Mouse (Mus musculus) T-helper 17 cell (primary cell): ENCODE measurements around the gene Acox2.

Experiments
- in situ Hi-C, 2 experiments: fragments of 300-600 bp; cut with MboI, MseI; formaldehyde crosslinking; loops; 1 replicate in 1 of 2; 2 replicates in 1 of 2; pipeline ENCODE4 v1.15.1; 2025; ENCODE audit warnings: high pct_unique_total_duplicates in 2 of 2

Gene Acox2

DNA sequence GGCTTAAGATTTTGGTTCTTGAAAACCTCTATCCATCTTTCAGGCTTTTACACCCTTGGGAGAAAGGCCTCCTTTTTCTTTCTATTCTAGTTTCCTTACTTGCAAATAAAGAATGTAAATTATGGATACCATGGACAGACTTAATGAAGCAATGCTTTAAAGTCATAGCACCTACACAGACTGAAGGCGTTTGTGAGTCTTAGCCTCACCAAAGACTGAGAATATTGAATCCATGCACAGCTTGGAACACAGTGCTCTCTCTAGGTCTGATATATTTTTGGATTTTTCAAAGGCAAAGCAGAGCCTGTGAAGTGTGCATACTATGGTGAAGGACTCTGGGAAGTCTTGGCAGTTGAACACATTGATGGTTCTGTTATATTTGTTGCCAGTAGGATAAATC is 9.9 kb downstream of the Acox2 start:
- in situ Hi-C loops, result no loop called here

DNA sequence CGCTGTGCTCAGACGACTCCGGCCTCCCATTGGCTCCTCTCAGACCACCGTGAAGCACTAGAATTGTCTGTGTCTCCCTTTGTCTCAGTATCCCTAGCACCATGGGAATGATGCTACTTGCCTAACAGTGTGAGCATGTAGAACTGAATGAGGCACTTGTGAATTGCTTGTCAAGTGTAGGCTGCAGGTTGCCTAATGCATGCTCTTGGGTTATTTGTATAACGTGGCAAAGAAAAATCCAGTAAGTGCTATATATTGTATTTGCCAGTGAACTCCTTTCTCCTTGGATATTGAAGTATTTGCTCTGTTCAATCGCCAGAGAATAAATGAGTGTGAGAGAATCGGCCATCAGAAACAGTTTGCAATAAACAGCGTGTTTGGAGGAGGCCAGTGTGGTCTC is 12.3 kb downstream of the Acox2 start:
- in situ Hi-C loops, result no loop called here

DNA sequence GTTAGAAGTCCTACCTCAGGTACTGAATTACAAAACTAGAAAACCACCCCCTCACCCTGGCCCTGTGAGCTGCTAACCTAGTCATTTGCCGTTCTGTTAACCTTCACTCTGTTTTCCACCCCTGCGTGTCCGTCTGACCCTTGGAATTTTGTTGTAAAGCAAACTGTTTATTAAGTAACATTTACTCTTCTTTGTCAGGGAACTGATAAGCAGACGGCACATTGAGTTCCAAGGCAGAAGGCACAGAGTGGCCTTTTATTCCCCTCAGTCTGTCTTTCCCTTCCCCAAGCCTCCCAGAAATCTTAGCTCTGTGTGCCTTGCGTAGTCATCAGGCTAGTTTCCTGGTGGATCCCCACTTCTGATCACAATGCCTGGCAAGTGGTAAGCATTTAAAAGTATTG is 14.9 kb downstream of the Acox2 start:
- in situ Hi-C loops, result no loop called here

DNA sequence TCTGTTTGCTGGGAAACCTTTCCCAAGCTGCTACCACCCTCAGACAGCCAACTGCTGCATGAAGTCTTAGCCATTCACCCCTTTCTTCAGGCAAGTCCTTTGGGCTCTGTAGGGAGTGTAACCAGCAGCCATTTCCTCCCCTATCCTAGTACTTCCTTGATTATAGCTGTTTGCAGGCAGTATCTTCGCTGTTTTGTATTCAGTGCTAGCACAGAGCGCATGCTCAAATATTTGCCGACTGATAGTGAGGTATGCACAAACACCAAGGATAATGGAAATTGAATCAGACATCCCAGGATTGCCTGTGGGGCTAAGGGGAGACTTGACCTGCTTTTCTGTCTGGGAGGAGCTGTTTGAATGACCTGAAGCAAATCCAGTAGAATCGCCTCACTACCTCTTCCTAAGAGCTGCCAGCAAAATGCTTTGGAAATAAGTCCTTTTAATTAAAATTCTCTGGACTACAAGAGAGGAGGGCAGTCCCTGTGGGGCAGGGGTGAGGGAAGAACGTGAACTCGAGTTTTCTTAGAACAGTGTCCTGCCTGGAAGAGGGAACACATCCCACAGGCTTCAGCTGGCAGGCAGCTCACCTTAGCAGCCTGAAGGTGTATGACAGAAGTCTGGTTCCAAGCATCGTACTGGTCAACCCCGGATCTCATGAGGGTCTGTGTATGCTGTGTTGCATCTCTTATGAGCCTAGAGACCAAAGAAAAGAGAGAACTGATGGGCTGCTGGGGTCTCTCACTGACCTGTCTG is 15.8 kb downstream of the Acox2 start:
- in situ Hi-C loops, result no loop called here

DNA sequence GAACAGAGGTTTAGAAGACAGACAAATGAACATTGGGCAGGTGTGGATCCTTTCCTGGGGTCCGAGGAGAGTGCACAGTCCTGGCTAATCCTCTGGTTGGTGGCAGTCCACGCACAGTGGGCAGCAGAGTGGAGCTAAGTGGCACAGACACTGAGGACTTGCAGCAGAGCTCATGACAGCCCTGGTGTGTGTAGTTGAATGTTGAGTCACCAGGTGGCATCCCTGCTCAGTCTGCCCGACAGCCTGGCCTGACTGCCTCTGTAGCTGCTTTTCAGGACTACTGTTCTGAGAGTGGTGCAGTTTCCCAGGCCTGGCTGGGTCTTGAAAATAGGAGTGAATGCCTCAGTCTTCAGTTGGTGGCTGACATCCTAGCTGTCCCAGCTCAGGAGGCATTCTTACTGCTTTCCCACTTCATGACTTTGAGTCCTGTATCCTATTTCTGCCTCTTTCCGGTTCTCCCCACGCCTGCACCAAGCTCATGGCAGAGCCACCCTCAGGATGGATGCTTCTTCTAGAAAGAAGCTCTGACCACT is 16.7 kb downstream of the Acox2 start:
- in situ Hi-C loops, result no loop called here

DNA sequence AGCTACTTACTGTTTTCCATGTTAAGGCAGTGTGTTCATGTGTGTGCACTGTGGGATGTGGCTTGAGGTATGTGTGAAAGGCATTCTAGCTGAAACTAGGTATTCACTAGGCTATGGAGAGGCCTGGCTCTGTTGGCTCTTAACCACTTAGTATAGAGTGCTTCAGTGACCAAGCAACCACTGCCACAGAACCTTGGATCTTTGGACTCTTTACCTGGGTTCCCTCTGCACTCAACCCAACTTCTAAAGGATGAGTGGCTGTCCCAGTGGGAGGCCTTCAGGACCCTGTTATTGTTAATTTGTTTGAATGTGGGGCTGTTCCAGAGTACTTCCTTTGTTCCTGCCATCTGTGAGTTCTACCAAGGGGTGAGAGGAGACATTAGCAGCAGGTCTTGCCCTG is 17.3 kb downstream of the Acox2 start:
- in situ Hi-C loops, result no loop called here

DNA sequence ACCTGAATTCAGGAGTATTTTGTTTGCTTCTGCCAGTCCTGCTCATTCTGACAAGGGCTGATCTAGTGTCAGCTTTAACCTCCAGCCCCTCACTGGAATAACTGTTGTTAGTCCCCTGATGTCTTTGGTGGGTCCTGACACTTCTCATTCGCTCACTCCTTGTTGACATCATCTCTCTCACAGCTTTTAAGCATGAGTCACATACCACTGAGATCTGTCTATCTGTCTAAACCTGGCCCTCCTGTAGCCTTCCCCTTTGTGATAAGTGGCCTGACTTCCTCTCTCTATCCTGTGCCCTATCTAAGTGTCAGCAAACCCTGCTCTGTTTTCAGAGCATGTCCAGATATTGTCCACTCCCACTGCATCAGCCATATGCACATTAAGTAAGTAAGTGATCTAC is 25.9 kb downstream of the Acox2 start:
- in situ Hi-C loops, result no loop called here

DNA sequence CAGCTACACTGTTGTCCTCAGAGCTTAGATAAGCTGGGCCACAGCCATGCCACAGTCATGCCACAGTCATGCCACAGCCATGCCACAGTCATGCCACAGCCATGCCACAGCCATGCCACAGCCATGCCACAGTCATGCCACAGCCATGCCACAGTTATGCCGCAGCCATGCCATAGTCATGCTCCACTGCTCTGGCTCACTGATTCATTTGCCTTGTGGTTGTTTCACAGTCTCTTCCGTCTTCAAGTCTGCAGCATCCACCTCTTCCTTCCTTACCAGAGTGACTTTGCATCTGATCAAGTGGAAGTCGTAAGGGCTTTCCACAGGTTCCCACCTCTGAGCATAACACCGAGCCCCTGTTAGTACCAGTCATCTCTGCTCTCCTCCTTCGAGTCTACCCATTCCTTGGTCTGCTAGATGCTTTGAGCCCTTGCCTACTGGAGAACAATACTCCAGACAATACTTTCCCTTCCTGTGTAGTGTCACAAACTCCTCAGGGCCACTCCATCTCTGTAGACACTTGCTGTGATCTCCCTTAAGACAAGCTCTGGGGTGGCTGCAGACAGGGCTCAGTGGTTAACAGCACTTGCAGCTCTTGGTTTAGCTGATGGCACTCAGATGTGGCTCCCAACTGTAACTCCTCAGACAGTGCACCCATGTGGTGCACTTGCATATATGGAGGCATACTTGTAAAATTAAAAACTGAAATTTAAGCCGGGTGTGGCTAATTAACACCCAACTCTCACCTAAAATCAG is 26.8 kb downstream of the Acox2 start:
- in situ Hi-C loops, result no loop called here

DNA sequence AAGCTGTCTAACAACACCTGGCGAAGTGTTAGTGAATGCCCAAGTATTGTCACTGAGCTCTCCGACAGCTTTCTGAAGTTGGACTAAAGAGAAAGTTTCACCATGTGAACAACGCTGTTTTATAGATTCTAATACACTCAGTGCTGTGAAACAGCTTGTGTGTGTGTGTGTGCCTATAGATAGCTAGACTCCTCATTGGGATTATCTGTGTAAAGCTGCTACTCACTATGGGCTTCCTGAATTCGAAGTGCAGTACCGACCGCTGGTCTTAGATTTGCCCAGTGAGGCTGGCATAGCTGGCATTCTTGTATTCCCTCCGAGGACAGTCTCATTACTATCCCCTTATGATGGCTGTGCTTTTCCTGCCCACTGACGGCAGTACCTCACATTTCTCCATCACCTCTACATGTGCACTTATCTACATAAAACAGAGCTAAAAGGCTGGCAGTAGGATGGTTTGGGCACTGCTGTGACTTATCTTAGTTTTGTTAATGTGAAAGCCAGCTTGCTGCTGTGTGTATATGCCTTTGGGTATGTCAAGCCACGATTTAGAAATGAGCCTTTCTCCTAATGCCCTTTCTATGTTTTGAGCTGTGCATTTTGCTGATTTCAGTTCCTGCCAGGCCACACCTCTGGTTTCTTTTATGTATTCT is 29.7 kb downstream of the Acox2 start:
- in situ Hi-C loops, result no loop called here

DNA sequence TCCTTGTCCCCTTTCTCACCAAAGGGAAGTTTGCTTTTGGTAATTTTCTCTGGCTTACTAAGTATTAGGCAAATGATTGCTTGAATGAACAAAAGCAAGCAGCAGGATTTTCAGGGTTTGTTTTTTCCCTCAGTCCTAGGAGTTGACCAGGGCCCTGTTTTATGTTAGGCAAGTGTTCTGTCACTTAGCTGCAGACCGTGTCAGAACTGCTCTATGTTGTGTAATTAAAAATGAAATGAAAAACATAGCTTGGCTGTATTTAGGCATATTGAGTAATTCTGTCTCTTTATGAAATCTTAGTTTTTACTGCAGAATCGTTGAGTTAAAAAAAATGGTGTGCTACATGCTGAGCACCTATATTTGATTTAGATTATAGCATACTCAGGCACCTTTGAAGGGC is 34.3 kb downstream of the Acox2 start:
- in situ Hi-C loops, result no loop called here

DNA sequence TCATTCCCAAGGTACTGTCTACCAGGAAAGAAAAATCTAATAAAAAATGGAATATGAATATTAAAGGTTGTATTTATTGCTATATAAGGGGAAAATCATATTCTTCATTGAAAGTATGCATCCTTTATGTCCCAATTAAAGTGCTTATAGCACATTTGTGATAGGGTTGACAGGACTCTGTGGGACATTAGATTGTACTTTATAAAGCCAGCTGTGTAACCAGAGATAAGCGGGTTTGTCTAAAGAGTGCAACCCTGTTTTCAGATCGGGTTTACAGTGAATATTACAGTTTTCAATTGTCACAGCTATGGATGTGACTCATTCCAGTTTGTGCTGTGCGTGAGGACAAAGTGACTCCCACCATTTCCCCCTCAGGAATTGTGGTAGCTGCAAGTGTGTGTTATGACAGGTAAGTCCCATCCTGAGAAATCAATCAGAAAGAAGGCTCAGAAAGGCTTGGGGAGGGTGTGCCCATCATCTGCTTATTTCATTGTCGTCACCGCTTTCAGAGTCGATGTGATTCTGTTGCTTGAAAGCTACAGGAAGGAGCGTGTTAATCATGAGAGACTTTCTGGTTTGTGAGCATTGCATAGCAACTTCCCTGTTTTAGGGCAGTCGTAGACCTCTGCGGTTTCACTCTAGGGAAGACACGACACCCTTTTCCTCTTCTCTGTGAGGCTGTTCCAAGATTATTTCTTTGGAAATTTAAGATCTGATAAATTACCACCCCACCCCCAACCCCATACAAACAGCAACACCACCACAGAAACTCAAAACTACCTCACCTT is 35.5 kb downstream of the Acox2 start:
- in situ Hi-C loops, result no loop called here

DNA sequence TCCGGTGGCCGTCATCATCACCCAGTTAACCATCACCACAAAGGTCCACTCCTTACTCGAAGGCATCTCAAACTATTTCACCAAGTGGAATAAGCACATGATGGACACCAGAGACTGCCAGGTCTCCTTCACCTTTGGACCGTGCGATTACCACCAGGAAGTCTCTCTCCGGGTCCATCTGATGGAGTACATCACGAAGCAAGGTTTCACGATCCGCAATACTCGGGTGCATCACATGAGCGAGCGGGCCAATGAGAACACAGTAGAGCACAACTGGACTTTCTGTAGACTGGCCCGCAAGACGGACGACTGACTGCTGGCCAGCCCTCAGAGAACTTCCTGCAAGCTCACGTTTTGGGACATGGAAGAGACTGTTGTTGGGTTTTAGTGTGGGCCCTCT is 36.6 kb downstream of the Acox2 start:
- in situ Hi-C loops, result no loop called here

DNA sequence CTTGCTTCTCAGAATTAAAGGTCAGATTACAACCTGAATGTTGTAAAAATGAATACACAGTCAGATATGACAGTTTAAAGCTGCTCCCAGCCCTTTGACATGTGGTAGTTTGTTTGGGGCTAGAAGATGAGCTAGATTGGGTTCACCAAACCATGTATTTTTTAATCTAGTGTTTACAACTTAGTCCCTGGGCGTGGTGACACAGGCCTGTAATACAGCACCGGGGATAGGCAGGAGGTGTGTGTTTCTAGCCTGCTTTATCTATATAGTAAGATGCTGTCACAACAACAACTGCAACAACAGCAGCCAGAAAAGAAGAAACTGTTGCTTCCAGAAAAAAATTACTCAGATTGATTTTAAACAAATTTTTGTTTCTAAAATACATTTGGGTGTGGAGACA is 38.2 kb downstream of the Acox2 start:
- in situ Hi-C loops, result no loop called here

DNA sequence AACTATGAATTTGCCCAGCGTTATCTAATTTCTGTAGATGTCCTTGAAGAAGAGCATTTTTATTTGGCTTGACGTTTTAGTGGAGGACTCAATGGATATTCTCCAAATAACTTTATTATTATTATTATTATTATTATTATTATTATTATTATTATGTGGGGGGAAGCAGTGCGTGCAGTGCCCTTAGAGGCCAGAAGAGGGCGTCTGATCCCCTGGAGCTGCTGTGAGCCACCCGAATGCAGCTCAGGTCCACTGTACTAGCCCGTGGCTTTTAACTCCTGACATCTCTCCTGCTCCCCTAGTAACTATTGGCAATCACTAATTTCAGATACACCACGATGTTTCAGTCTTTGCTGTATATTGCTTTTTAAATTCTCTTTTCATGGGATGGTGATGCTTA is 38.8 kb downstream of the Acox2 start:
- in situ Hi-C loops, result no loop called here

DNA sequence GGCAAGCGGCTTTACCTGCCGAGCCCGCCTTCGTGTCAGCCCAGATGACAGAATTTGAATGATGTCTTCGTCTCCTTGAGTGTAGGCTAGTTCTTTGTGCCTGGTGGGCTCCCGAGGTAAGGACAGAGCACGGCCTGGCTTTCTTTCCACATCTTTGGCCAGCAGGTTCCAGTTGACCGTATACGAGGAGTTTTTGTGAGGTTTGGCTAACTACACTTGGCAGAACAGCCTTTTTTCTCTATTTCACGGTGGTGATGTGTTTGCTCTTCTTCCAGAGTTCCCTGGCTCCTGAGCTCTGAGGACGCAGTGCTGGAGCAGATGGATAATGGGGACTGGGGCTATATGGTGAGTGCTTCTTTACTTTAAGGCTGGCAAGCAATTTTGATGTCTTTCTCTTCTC is 39.3 kb downstream of the Acox2 start:
- in situ Hi-C loops, result no loop called here

DNA sequence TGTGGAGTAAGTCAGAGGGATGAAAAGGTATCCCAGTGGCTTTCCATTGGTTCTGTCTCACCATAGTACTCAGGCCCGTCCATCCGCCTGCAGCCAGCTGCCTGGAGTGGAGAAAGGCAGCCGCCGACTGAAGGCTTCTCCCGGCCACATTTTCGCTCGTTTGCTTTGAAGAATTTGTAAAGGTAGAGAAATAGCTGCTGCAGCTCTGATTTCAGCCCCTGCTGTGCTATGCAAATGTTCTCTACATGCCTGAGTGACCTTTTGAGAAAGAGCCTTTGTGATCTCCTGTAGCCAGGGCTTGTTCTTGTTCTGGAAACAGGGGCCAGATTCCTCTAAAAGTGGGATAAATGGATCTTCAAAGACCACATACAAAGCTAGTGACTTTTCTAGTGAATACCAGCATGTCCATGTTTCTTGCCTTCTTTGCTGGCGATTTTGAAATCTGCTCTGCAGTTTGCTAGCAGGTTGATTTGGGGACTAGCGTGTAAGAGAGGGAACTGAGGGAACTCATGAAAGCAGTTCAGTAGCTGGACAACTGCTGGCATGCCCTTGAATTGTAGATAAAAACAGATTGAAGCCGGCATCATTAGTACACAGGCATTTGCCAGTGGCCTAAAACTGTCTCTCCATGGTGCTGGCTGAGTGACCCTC is 40.3 kb downstream of the Acox2 start:
- in situ Hi-C loops, result no loop called here

DNA sequence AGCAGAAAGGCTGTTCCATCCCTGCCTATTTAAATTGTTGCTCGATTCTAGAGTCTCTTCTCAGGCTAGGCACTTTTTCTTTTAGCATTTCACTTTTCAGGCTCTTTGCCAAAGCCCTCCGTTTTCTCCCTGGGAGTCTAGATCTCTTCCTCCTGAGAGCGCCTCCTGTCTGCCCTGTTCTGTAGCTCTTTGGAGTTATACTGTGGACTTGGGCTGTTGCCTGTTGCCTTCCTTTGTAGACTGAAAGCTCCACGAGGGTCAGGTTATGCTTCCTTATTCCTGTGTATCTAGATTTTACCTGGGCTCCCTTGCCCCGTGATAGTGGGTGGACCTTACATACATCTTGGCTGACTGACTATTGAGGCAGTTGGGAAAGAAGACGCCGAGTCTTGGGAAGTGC is 40.9 kb downstream of the Acox2 start:
- in situ Hi-C loops, result no loop called here

DNA sequence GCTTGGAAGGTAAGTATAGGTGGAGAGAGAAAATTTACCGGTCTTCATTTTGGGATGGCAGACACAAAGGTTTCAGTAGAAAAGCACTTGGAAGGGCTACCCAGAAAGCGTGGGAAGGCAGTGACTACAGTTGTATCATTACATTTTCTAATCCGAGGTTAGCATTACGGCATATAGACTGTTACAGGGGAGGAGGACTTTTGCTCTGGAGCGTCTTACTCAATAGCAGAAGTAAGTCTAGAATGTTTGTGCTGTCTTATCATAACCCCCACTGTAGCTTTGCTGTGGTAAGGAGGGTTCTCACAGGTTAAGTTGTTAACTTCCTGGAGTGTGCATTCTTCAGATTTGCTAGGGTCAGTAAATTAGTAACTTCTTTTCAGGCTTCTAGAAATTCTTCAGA is 43.1 kb downstream of the Acox2 start:
- in situ Hi-C loops, result no loop called here

DNA sequence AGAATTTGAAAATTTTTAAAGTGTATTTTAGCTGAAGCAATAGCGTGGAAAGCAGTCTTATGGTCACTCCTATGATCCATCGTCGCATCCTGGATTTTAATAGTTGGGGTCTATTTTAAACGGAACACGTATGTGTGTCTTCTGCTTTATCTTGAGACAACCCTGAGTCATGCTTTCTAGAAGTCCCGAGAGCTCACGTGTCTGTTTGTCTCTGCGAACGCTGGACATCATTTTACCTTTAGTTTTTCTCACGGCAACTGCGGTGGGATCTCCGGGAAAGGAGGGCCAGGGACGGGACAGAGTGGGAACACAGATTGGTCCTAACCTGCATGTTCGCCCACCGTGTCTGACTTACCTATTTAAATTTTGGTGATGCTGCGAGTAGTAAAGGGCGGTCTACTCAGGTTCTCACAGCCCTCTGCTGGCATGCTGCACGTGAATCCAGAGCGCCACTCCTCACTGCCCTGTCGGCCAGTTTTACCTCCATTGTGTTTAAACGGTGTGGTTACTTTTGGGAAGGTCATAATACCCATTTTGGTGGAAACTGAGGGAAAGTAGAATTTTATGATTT is 43.9 kb downstream of the Acox2 start:
- in situ Hi-C loops, result no loop called here

DNA sequence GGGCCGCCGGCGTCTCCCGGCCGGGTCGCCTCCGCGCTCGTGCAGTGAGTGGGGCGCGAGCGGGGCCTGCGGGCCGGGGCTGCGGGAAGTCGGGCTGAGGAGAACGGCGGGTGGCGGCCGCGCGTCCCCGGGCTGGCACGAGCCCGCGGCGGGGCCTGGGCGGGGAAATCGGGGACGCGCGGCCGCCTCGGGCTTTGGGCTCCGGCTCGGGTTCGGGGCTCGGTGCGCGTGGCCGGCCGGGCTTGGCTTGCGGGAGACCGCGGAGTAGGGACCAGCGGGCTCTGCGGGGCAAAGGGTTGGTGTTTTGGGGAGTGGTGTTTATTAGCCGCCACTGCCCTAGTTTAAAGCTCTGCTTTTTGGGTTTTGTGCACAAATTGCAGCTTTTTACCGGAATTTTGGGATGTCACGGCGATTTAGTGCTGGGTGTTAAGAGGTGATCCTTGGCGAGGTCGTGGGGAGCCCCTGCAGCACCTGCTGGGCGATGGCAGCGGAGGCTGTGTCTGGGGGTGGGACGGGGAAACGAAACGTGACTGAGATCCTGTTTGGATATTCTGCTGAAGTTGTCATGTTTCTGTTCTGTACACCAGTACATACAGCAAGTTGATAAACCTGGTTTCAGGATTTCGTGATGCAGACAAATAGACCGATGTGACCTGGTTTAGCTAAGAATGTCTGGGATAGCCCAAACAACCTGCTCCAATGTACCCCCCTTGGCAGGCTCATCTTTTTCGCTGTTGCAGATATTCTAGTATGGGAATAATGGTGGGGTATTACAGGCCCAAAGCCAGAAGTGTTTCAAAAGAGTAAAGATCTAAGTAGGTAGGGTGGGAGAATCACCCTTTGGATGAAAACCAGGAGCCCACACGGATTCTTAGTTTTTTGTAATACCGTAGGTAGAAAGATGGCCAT is 44.6 kb downstream of the Acox2 start:
- in situ Hi-C loops, result loop anchor here in 1 of 2 experiments (5.0 kb wide), 1 partner anchor 37 kb away; no protein-coding TSS in a partner anchor
